8 mouse cellular contexts compared by ENCODE assay signal in the genomic region with DNA sequence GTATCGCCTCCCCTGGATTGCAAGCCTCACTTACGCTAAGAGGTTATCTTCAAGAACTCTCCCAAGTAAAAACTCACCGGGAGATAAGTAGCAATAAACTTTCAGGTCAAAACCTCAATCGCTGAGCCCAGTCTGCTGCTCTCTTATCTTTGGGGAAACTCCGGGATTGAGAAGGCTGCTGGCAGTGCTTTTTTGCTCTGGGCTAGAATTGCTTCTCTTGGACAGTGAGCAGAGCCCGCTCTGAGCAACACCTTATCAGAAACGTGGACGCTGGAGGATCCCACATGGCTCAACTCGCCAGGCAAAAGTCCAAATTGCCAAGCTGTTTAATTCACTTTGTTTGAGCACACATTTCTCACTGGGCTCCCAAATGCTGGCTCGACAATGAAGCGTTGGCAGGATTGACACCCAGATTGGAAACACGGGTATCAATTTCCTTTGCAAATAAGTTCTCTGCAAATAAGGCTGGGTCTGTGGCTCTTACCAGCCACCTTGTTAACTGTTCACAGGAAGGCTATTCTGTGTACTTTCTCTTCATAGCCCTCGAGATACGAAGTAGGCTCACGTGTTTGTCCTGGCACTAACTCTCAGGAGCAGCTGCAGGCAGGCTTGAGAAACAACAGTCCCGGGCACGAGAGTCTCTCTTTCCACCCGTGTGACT.
DNase-seq lines count a peak whose midpoint lies in the region; ATAC-seq lines count a peak whose summit lies in the region.

No protein-coding gene starts in this region.

- WGBS in heart, embryonic 15.5 days, result 14% methylated on average over 18 of the region's 18 CpGs
- 30% methylated on average over 18 of the region's 18 CpGs for WGBS in limb, embryonic 13.5 days

- no peak overlapping the region for H3K9ac ChIP-seq in heart, embryonic 15.5 days
- H3K9ac ChIP-seq in limb, embryonic 13.5 days, result no peak overlapping the region

- peak overlapping the region; percentile 48 for H3K27ac ChIP-seq in heart, embryonic 15.5 days
- H3K27ac ChIP-seq in limb, embryonic 13.5 days, result peak overlapping the region; percentile 33; the same call in 1 of the 2 replicates

- no peaks in the 10 kb centered on the region for H3K36me3 ChIP-seq in heart, embryonic 15.5 days
- H3K36me3 ChIP-seq in limb, embryonic 13.5 days, result no peaks in the 10 kb centered on the region

- no peaks in the 10 kb centered on the region for H3K9me3 ChIP-seq in heart, embryonic 15.5 days (replicated peaks)
- no peaks in the 10 kb centered on the region for H3K9me3 ChIP-seq in limb, embryonic 13.5 days

- DNase-seq in ovary, postnatal 36 days (ENCODE audit: low spot score), result peak; percentile 20
- DNase-seq in ovary, postnatal 10 days (ENCODE audit: low spot score), result no peak
- no peak for DNase-seq in embryo, embryonic 11 days
- no peak for DNase-seq in spleen, postnatal 4 days (ENCODE audit: low spot score in 2 of 2)
- no peak for DNase-seq in cerebellum, adult 11 months
- DNase-seq in gastrocnemius, postnatal 4 days (ENCODE audit: low spot score in 2 of 2), result no peak

- no peak; the same call in 1 of the 2 replicates for ATAC-seq in heart, embryonic 15.5 days (replicated peaks; ENCODE audit: insufficient number of reproducible peaks, insufficient read depth, low FRiP score, low read depth)
- ATAC-seq in limb, embryonic 13.5 days (ENCODE audit: low FRiP score, low read depth), result no peak

- H3K4me1 ChIP-seq in heart, embryonic 15.5 days (replicated peaks), result peaks cover 19% of the 10 kb centered on the region
- H3K4me1 ChIP-seq in limb, embryonic 13.5 days, result peaks cover 50% of the 10 kb centered on the region

- H3K4me3 ChIP-seq in heart, embryonic 15.5 days, result peak overlapping the region; percentile 17
- H3K4me3 ChIP-seq in limb, embryonic 13.5 days, result no peak overlapping the region

- H3K4me2 ChIP-seq in heart, embryonic 15.5 days, result peak overlapping the region; percentile 53
- peak overlapping the region; percentile 32 for H3K4me2 ChIP-seq in limb, embryonic 13.5 days (replicated peaks)

- H3K27me3 ChIP-seq in heart, embryonic 15.5 days, result peaks cover 14% of the 10 kb centered on the region
- H3K27me3 ChIP-seq in limb, embryonic 13.5 days, result no peaks in the 10 kb centered on the region
